Mouse (Mus musculus) kidney, postnatal 14 days (tissue): ENCODE measurements at regions not wholly inside any gene's neighbourhood (a gene's known extent, or its start where the extent isn't known, plus 50 kb on each side); places are given as distances from the start of the nearest gene placed in this dataset.

Source experiments
- DNase-seq: peaks from one replicate; pipeline ENCODE4 v3.0.0; 2022; ENCODE audit warnings: mixed read lengths

DNA sequence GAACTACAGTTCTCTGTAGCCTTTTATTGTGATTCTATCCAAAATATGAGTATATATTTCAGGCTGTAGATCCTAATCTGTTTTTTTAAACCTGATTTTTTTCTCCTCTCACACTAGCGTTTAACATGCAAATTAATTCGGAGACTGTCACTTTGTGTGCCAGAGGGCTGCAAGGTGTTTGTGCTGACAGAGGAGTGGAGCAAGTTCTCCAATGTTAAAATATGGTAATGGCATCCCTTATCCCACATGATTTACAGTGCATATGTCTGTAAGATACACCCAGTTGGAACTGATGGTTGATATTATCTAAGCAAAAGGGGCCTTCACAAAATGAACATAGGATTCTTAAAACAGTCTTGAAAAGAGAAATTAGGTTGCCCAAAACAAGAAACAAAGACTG is 90.1 kb upstream of the Hdac2 start:
- no peak for DNase-seq

DNA sequence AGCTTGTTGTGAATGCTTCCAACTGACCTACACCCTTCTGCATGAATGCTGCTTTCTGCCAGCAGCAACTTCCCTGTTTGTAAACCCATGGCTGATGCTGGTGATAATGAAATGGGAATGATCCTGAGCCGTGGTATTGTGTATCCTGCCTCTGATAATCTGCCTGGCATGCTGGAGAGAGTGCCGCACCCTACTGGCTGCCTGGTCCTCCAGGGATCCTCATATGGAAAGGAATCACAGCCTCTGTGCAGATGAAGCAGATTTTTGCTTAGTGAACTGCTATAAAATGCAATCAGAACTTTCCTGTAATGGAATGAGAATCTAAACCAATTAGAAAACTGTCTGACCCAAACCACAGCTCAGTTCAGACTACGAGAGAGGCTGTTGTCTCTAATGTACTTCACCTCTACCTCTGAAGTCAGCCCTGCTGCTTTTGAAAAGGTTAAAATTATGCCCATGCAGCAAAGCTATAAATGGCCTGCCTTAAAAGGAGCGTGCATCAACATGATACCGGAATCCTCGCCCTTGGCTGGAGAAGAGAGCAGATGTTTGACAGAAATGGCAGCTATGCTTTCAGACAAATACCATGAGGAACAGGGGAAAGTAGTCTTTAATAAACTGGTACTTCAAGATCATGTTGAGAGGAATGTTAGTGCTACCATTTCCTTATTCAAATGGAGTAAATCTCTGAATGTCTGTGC is 76.3 kb upstream of the Hdac2 start:
- no peak for DNase-seq

DNA sequence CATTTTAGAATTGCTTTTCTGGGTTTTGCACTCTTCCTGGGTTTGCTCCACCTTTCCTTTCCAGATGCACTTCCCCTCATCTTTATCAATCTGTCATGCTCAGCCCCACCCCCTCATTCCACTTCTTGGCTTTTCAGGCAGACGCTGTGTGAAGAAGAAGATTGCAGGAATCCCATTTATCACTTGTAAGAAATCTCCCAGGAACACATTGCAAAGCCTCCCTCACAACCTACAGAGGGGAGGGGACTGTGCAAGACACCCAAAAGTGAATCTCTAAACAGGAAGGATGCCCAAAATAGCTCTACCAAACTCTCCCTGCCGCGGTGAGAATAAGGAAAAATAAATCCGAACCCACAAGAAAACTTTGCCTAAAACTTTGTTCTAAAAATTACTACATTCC is 65.5 kb upstream of the Hdac2 start:
- no peak for DNase-seq

DNA sequence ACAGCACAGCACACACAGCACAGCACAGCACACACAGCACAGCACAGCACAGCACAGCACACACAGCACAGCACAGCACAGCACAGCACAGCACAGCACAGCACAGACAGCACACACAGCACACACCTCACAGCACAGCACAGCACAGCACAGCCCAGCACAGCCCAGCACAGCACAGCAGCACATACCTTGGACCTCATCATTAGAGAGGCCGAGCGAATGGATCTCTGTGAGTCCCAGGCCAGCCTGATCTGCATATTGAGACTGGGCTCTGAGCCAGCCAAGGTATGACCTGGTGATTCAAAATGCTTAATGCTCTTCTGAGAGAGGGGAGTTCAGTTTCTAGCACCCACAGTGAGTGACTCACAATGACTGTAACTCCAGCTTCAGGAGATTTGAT is 56.3 kb upstream of the Hdac2 start:
- DNase-seq, result peak; percentile 3

DNA sequence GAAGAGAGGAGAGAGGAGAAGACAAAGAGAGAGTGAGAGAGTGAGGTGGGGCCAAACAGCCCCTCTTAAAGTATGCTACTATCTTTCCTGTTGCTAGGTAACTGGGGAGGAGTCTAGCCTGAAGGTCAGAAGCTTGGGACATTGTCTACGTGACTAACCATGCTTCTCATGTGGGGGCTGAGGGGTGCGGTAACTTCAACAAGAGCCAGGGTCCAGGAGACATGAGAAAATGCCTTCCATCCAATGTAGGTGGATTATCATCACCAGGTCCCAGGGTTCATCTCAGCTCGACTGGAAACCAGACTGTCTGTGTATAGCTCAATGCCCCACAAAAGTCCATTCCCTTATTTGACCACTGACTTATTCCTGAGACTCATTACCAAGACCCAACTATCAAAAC is 50.6 kb upstream of the Hdac2 start:
- no peak for DNase-seq

DNA sequence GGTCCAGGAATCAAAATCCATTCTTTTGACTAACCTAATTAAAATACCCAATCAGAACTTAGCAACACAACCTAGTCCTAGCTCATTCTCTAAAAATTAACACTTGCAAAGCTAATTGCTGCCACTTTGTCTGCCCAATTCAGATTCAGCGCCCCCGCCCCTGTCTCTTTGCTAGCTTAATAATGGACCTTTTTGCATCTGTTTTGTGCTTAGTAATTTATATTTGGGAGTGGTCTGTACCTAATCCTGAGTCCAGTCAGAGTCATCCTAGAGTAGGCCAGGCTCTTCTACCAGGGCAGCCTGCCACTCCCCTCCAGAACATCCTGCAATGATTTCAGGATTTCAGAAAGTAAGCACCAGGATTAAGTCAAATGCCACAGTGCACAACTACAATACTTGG is 50.2 kb upstream of the Hdac2 start:
- no peak for DNase-seq
